Mouse (Mus musculus): ENCODE data around the gene Tlr7. TPM values are rescaled to one million over a fixed set of nuclear protein-coding genes. Genes with fewer than 3 reads are reported as not detected.
A peak's percentile ranks its signal among the peaks of the same experiment; 100 is the strongest.
"Not testable (repeated sequence)": the region's sequence is repeated elsewhere in the genome, so short reads cannot be mapped to it uniquely, and the experiment has no call there.

Tlr7 gene
- polyA plus RNA-seq, 1 experiment from 2014 or later, result 0.39 TPM

GRCm38 (mm10) chrX:167332607-167333006 lies 2.2 kb upstream of the Tlr7 start:
- H3K4me3 ChIP-seq (replicated peaks), result no peak overlapping the region
- ATAC-seq (replicated peaks; ENCODE audit: low FRiP score), result peak; percentile 77; the same call in 1 of the 2 replicates

GRCm38 (mm10) chrX:167330993-167331392 lies 635 bp upstream of the Tlr7 start:
- no peak overlapping the region for H3K4me3 ChIP-seq (replicated peaks)
- no peaks in the 10 kb centered on the region for H3K9me3 ChIP-seq (replicated peaks)
- H3K4me1 ChIP-seq, result no peaks in the 10 kb centered on the region
- H3K36me3 ChIP-seq, result no peaks in the 10 kb centered on the region
- no peak overlapping the region for H3K9ac ChIP-seq
- 78% methylated on average over 4 of the region's 4 CpGs for WGBS
- no peak for ATAC-seq (replicated peaks; ENCODE audit: low FRiP score)
- H3K27me3 ChIP-seq, result peaks cover 14% of the 10 kb centered on the region
- H3K4me2 ChIP-seq, result no peak overlapping the region
- no peak overlapping the region for H3K27ac ChIP-seq

More at GRCm38 (mm10) chrX:167332607-167333006, 2.2 kb upstream of the Tlr7 start:
- no peak overlapping the region for H3K4me2 ChIP-seq
- peaks cover 14% of the 10 kb centered on the region for H3K27me3 ChIP-seq
- H3K9ac ChIP-seq, result no peak overlapping the region
- no peaks in the 10 kb centered on the region for H3K4me1 ChIP-seq
- no peaks in the 10 kb centered on the region for H3K9me3 ChIP-seq (replicated peaks)
- H3K27ac ChIP-seq, result no peak overlapping the region
- 42% methylated on average over 1 of the region's 1 CpGs for WGBS
- H3K36me3 ChIP-seq, result no peaks in the 10 kb centered on the region

GRCm38 (mm10) chrX:167329620-167330019 lies 738 bp downstream of the Tlr7 start:
- ATAC-seq (replicated peaks; ENCODE audit: low FRiP score), result no peak
- H3K27me3 ChIP-seq, result peaks cover 20% of the 10 kb centered on the region
- no peaks in the 10 kb centered on the region for H3K36me3 ChIP-seq
- no peak overlapping the region for H3K4me3 ChIP-seq (replicated peaks)
- H3K27ac ChIP-seq, result no peak overlapping the region
- no peaks in the 10 kb centered on the region for H3K9me3 ChIP-seq (replicated peaks)
- H3K4me1 ChIP-seq, result no peaks in the 10 kb centered on the region
- 94% methylated on average over 1 of the region's 1 CpGs for whole genome bisulfite sequencing
- no peak overlapping the region for H3K4me2 ChIP-seq
- H3K9ac ChIP-seq, result no peak overlapping the region

GRCm38 (mm10) chrX:167329098-167329497 lies 1.3 kb downstream of the Tlr7 start:
- Histone ChIP-seq H3K9me3 (replicated peaks) (no peaks in the 10 kb centered on the region), H3K36me3 (no peaks in the 10 kb centered on the region), H3K4me3 (replicated peaks) (no peak overlapping the region), H3K4me2 (no peak overlapping the region), H3K9ac (no peak overlapping the region), H3K27ac (no peak overlapping the region), H3K27me3 (peaks cover 20% of the 10 kb centered on the region), H3K4me1 (no peaks in the 10 kb centered on the region)
- ATAC-seq (replicated peaks; ENCODE audit: low FRiP score), result no peak
- 62% methylated on average over 1 of the region's 1 CpGs for WGBS

- Histone ChIP-seq H3K4me3 (replicated peaks) (no peak overlapping the region), H3K27ac (no peak overlapping the region), H3K27me3 (peaks cover 23% of the 10 kb centered on the region), H3K36me3 (no peaks in the 10 kb centered on the region), H3K4me2 (no peak overlapping the region), H3K4me1 (no peaks in the 10 kb centered on the region), H3K9ac (no peak overlapping the region), H3K9me3 (replicated peaks) (no peaks in the 10 kb centered on the region)
- 90% methylated on average over 3 of the region's 3 CpGs for WGBS
- ATAC-seq (replicated peaks; ENCODE audit: low FRiP score), result no peak
These were observed 1.8 kb downstream of the Tlr7 start for GRCm38 (mm10) chrX:167328519-167328918.

GRCm38 (mm10) chrX:167323742-167324141 lies 6.6 kb downstream of the Tlr7 start:
- no peaks in the 10 kb centered on the region for H3K9me3 ChIP-seq (replicated peaks)
- H3K4me2 ChIP-seq, result no peak overlapping the region
- no peak for ATAC-seq (replicated peaks; ENCODE audit: low FRiP score)
- peaks cover 36% of the 10 kb centered on the region for H3K27me3 ChIP-seq
- 70% methylated on average over 1 of the region's 1 CpGs for WGBS
- no peak overlapping the region for H3K4me3 ChIP-seq (replicated peaks)
- H3K36me3 ChIP-seq, result no peaks in the 10 kb centered on the region
- no peaks in the 10 kb centered on the region for H3K4me1 ChIP-seq
- no peak overlapping the region for H3K27ac ChIP-seq
- H3K9ac ChIP-seq, result no peak overlapping the region

GRCm38 (mm10) chrX:167321233-167321806 lies 9.0 kb downstream of the Tlr7 start:
- H3K27ac ChIP-seq, result no peak overlapping the region
- H3K4me1 ChIP-seq, result no peaks in the 10 kb centered on the region
- H3K4me2 ChIP-seq, result no peak overlapping the region
- peaks cover 41% of the 10 kb centered on the region for H3K27me3 ChIP-seq
- no peaks in the 10 kb centered on the region for H3K9me3 ChIP-seq (replicated peaks)
- no peak overlapping the region for H3K4me3 ChIP-seq (replicated peaks)
- ATAC-seq (replicated peaks; ENCODE audit: low FRiP score), result no peak
- H3K9ac ChIP-seq, result no peak overlapping the region
- WGBS, result 60% methylated on average over 4 of the region's 4 CpGs
- H3K36me3 ChIP-seq, result no peaks in the 10 kb centered on the region

GRCm38 (mm10) chrX:167318819-167319396 lies 11.4 kb downstream of the Tlr7 start:
- H3K4me3 ChIP-seq (replicated peaks), result no peak overlapping the region
- no peak overlapping the region for H3K4me2 ChIP-seq
- 57% methylated on average over 4 of the region's 4 CpGs for WGBS
- no peaks in the 10 kb centered on the region for H3K36me3 ChIP-seq
- ATAC-seq (replicated peaks; ENCODE audit: low FRiP score), result no peak
- H3K27me3 ChIP-seq, result peaks cover 43% of the 10 kb centered on the region
- H3K27ac ChIP-seq, result no peak overlapping the region
- H3K4me1 ChIP-seq, result no peaks in the 10 kb centered on the region
- no peaks in the 10 kb centered on the region for H3K9me3 ChIP-seq (replicated peaks)
- no peak overlapping the region for H3K9ac ChIP-seq

- Histone ChIP-seq H3K4me1 (no peaks in the 10 kb centered on the region), H3K4me2 (no peak overlapping the region), H3K4me3 (replicated peaks) (no peak overlapping the region), H3K9me3 (replicated peaks) (no peaks in the 10 kb centered on the region), H3K27ac (no peak overlapping the region), H3K9ac (no peak overlapping the region), H3K36me3 (no peaks in the 10 kb centered on the region), H3K27me3 (peaks cover 51% of the 10 kb centered on the region)
- 44% methylated on average over 5 of the region's 5 CpGs for WGBS
- ATAC-seq (replicated peaks; ENCODE audit: low FRiP score), result no peak
These were observed 14.6 kb downstream of the Tlr7 start for GRCm38 (mm10) chrX:167315766-167316165.

GRCm38 (mm10) chrX:167315093-167315726 lies 15.1 kb downstream of the Tlr7 start:
- H3K4me3 ChIP-seq (replicated peaks), result no peak overlapping the region
- peaks cover 49% of the 10 kb centered on the region for H3K27me3 ChIP-seq
- H3K9ac ChIP-seq, result no peak overlapping the region
- no peak overlapping the region for H3K27ac ChIP-seq
- H3K36me3 ChIP-seq, result no peaks in the 10 kb centered on the region
- no peak for ATAC-seq (replicated peaks; ENCODE audit: low FRiP score)
- no peaks in the 10 kb centered on the region for H3K9me3 ChIP-seq (replicated peaks)
- 65% methylated on average over 4 of the region's 4 CpGs for WGBS
- H3K4me1 ChIP-seq, result no peaks in the 10 kb centered on the region
- H3K4me2 ChIP-seq, result no peak overlapping the region

GRCm38 (mm10) chrX:167302061-167302460 lies 28.3 kb downstream of the Tlr7 start:
- not testable (repeated sequence) for H3K36me3 ChIP-seq; H3K4me3 ChIP-seq (replicated peaks); H3K4me1 ChIP-seq; H3K27ac ChIP-seq; H3K27me3 ChIP-seq; ATAC-seq (replicated peaks; ENCODE audit: low FRiP score); H3K9ac ChIP-seq; H3K9me3 ChIP-seq (replicated peaks); H3K4me2 ChIP-seq
- 82% methylated on average over 1 of the region's 1 CpGs for WGBS

GRCm38 (mm10) chrX:167276953-167277352 lies 53.4 kb downstream of the Tlr7 start:
- Histone ChIP-seq H3K9ac (no peak overlapping the region), H3K36me3 (no peaks in the 10 kb centered on the region), H3K4me1 (no peaks in the 10 kb centered on the region), H3K27ac (no peak overlapping the region), H3K4me3 (replicated peaks) (peak overlapping the region; percentile 26), H3K27me3 (peaks cover 23% of the 10 kb centered on the region), H3K4me2 (peak overlapping the region; percentile 47), H3K9me3 (replicated peaks) (no peaks in the 10 kb centered on the region)
- WGBS, result 25% methylated on average over 9 of the region's 9 CpGs
- ATAC-seq (replicated peaks; ENCODE audit: low FRiP score), result 0 out of 2 replicates have a peak, but pooled peaks have one; percentile 54
